Mouse (Mus musculus): ENCODE measurements around the gene Gnptab.
"Not testable (repeated sequence)": the region's sequence is repeated elsewhere in the genome, so short reads cannot be mapped to it uniquely, and the experiment has no call there.

The Gnptab gene

GRCm38 (mm10) chr10:88379013-88379885, at the start of gene Gnptab, which contains the start of gene Dram1:
Gene Gnptab (plus strand): TSS chr10:88379132.
Gene Dram1 (minus strand): TSS chr10:88379080.
- DNase-seq, result peak; percentile 91

GRCm38 (mm10) chr10:88330695-88331094, 48.2 kb upstream of the Gnptab start:
- no peak for DNase-seq

- DNase-seq, result no peak
Observed at GRCm38 (mm10) chr10:88340660-88341059, 38.3 kb upstream of the Gnptab start.

GRCm38 (mm10) chr10:88341368-88341767, 37.6 kb upstream of the Gnptab start:
- DNase-seq, result no peak

- no peak for DNase-seq
Observed at GRCm38 (mm10) chr10:88345899-88346401, 33.0 kb upstream of the Gnptab start.

- DNase-seq, result no peak
Observed at GRCm38 (mm10) chr10:88346454-88347245, 32.3 kb upstream of the Gnptab start.

- DNase-seq, result no peak
Observed at GRCm38 (mm10) chr10:88349800-88350199, 29.1 kb upstream of the Gnptab start.

GRCm38 (mm10) chr10:88350687-88351086, 28.2 kb upstream of the Gnptab start:
- DNase-seq, result no peak

GRCm38 (mm10) chr10:88351411-88352103, 27.4 kb upstream of the Gnptab start:
- no peak for DNase-seq

- no peak for DNase-seq
Observed at GRCm38 (mm10) chr10:88352549-88352948, 26.4 kb upstream of the Gnptab start.

- no peak for DNase-seq
Observed at GRCm38 (mm10) chr10:88354599-88354998, 24.3 kb upstream of the Gnptab start.

GRCm38 (mm10) chr10:88356114-88356982, 22.6 kb upstream of the Gnptab start:
- no peak for DNase-seq

GRCm38 (mm10) chr10:88356983-88357559, 21.9 kb upstream of the Gnptab start:
- DNase-seq, result peak; percentile 52

GRCm38 (mm10) chr10:88362218-88362617, 16.7 kb upstream of the Gnptab start:
- no peak for DNase-seq

- no peak for DNase-seq
Observed at GRCm38 (mm10) chr10:88364221-88364620, 14.7 kb upstream of the Gnptab start.

- DNase-seq, result no peak
Observed at GRCm38 (mm10) chr10:88369233-88369632, 9.7 kb upstream of the Gnptab start.

GRCm38 (mm10) chr10:88371793-88372192, 7.1 kb upstream of the Gnptab start:
- no peak for DNase-seq

- DNase-seq, result no peak
Observed at GRCm38 (mm10) chr10:88372436-88372835, 6.5 kb upstream of the Gnptab start.

GRCm38 (mm10) chr10:88372945-88373344, 6.0 kb upstream of the Gnptab start:
- DNase-seq, result not testable (repeated sequence)

GRCm38 (mm10) chr10:88374984-88375383, 3.9 kb upstream of the Gnptab start:
- DNase-seq, result no peak

- DNase-seq, result peak; percentile 90
Observed at GRCm38 (mm10) chr10:88376770-88377169, 2.2 kb upstream of the Gnptab start.

GRCm38 (mm10) chr10:88377666-88378065, 1.3 kb upstream of the Gnptab start:
- DNase-seq, result no peak

All from right cerebral cortex, postnatal 25 days (tissue).